Mouse (Mus musculus) hindbrain, embryonic 13.5 days (tissue): ENCODE data around the gene Chpt1. TPM values are rescaled to one million over a fixed set of nuclear protein-coding genes. Genes with fewer than 3 reads are reported as not detected.

Source experiments
- ATAC-seq: fragments of 200-750 bp; cut with Nextera tagmentation; 2 replicates; pipeline ENCODE4 v1.8.0; 2017; ENCODE audit warnings: moderate TSS enrichment; ENCODE audit not compliant: low FRiP score
- H3K27ac ChIP-seq: fragments of 300-500 bp; sonication (generic); 2 replicates; pipeline ENCODE4 v1.5.1; 2015; ENCODE audit warnings: inconsistent platforms, mild to moderate bottlenecking, moderate library complexity
- H3K27me3 ChIP-seq: fragments of 300-500 bp; sonication (generic); 2 replicates; pipeline ENCODE4 v1.6.1; 2015; ENCODE audit warnings: mild to moderate bottlenecking, inconsistent platforms
- H3K36me3 ChIP-seq: fragments of 300-500 bp; sonication (generic); 2 replicates; pipeline ENCODE4 v1.6.1; 2015; ENCODE audit warnings: mild to moderate bottlenecking, inconsistent platforms
- H3K4me1 ChIP-seq: fragments of 300-500 bp; sonication (generic); replicated peaks from 2 replicates; pipeline ENCODE4 v1.6.1; 2015; ENCODE audit warnings: inconsistent platforms
- H3K4me2 ChIP-seq: fragments of 300-500 bp; sonication (generic); 2 replicates; pipeline ENCODE4 v1.6.1; 2015; ENCODE audit warnings: inconsistent platforms, mild to moderate bottlenecking, moderate library complexity
- H3K4me3 ChIP-seq: fragments of 300-500 bp; sonication (generic); 2 replicates; pipeline ENCODE4 v1.5.1; 2015; ENCODE audit warnings: mild to moderate bottlenecking, inconsistent platforms
- H3K9ac ChIP-seq: fragments of 300-500 bp; sonication (generic); 2 replicates; pipeline ENCODE4 v1.6.1; 2015; ENCODE audit warnings: mild to moderate bottlenecking, inconsistent platforms
- H3K9me3 ChIP-seq: fragments of 300-500 bp; sonication (generic); 2 replicates; pipeline ENCODE4 v1.6.1; 2016; ENCODE audit warnings: inconsistent platforms
- WGBS: fragments of 180-500 bp; shearing (Covaris S2); methylation state at CpG from one replicate; pipeline ENCODE4 v1.1.7; 2015; 5-methylcytosine and 5-hydroxymethylcytosine counted together
- polyA plus RNA-seq: library from polyadenylated mRNA; unstranded; fragments of >200 nt; fragmentation: Nextera tagmentation; extraction: Ambion mirVana; gene quantifications from 2 replicates; pipeline ENCODE4 v1.2.1, GENCODE M21; 2015

Gene Chpt1
- polyA plus RNA-seq, 1 experiment from 2014 or later, result 9.7 TPM

- 76% methylated on average over 11 of the region's 11 CpGs for WGBS
- no peak overlapping the region for H3K27ac ChIP-seq
- H3K27me3 ChIP-seq, result no peaks in the 10 kb centered on the region
- no peak overlapping the region for H3K4me3 ChIP-seq
- no peak overlapping the region for H3K9ac ChIP-seq
- no peak for ATAC-seq
- H3K36me3 ChIP-seq, result peaks cover 69% of the 10 kb centered on the region
- no peak overlapping the region for H3K4me2 ChIP-seq
- no peaks in the 10 kb centered on the region for H3K4me1 ChIP-seq
- H3K9me3 ChIP-seq, result no peaks in the 10 kb centered on the region
Measured at GRCm38 (mm10) chr10:88420141-88420541, 83.7 kb downstream of the Chpt1 start.

DNA sequence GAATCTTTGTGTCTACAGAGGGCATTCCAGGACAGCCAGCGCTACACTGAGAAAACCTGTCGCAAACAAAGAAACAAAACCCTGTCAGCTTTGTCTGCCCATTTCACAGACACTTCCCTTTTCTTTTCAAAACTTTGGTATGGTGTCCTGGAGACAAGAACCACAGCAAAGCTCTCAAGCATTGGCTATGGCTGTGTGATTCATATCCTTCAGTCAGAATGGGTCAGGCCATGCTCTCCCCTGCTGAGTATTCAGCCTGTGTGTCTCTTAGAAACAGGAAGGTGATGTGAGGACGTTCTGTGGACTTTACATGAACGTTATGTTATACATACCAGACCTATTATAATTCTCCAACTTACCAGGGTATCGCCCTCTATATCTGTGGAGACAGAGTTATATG, 86.2 kb downstream of the Chpt1 start:
- Histone ChIP-seq H3K36me3 (peaks cover 65% of the 10 kb centered on the region), H3K4me2 (no peak overlapping the region), H3K9me3 (no peaks in the 10 kb centered on the region), H3K4me3 (no peak overlapping the region), H3K27me3 (no peaks in the 10 kb centered on the region), H3K4me1 (0 out of 2 replicates have a peak, but pooled peaks cover under 1% of the 10 kb centered on the region), H3K9ac (no peak overlapping the region), H3K27ac (no peak overlapping the region)
- ATAC-seq, result no peak
- 83% methylated on average over 5 of the region's 5 CpGs for WGBS

- Histone ChIP-seq H3K9me3 (no peaks in the 10 kb centered on the region), H3K4me3 (no peak overlapping the region), H3K9ac (no peak overlapping the region), H3K27me3 (no peaks in the 10 kb centered on the region), H3K36me3 (peaks cover 21% of the 10 kb centered on the region), H3K4me1 (0 out of 2 replicates have a peak, but pooled peaks cover 6% of the 10 kb centered on the region), H3K27ac (no peak overlapping the region), H3K4me2 (no peak overlapping the region)
- 68% methylated on average over 17 of the region's 17 CpGs for WGBS
- no peak; the same call in 1 of the 2 replicates for ATAC-seq
Measured at GRCm38 (mm10) chr10:88412290-88412995, 91.4 kb downstream of the Chpt1 start.

- ATAC-seq, result no peak
Measured at GRCm38 (mm10) chr10:88409751-88410150, 94.1 kb downstream of the Chpt1 start.

DNA sequence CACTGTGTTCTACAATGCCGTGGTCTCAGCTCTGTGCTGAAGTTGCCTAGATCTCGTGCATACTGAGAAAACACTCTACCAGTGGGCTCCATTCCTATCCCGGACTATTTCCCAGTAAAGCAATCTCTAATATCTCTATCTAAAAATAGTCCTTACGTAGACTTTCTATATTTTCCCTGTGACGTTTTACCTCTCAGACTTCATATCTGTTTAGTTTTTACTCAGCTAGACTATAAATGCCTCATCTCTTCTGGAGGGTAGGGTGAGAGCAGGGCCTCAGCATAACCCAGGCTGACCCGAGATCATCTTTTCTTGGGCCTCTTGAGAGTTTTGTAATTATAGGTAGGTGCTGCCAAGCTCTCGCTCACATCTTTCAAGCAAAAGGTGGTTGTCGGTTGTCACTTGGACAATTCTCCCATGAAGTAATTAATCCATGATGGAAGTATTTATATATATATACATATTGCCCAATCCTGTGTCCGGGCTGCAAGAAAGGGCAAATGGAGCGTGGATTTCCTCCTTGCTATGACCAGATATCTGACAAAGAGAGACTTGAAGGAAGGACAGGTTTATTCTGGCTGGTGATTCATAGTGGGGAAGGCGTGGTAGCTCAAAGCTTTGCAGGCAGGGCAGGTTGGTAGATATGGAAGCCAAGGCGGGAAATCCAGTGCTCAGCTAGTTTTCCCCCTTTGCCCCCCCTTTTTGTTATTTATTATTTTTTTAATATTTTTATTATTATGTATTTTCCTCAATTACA, 95.8 kb downstream of the Chpt1 start:
- H3K27me3 ChIP-seq, result no peaks in the 10 kb centered on the region
- H3K27ac ChIP-seq, result no peak overlapping the region
- H3K36me3 ChIP-seq, result no peaks in the 10 kb centered on the region; the same call in 1 of the 2 replicates
- no peak overlapping the region for H3K4me3 ChIP-seq
- WGBS, result 95% methylated on average over 12 of the region's 12 CpGs
- H3K4me1 ChIP-seq, result 0 out of 2 replicates have a peak, but pooled peaks cover 6% of the 10 kb centered on the region
- ATAC-seq, result no peak
- H3K9ac ChIP-seq, result no peak overlapping the region
- no peaks in the 10 kb centered on the region for H3K9me3 ChIP-seq
- no peak overlapping the region for H3K4me2 ChIP-seq

More at GRCm38 (mm10) chr10:88409751-88410150, 94.1 kb downstream of the Chpt1 start:
- WGBS, result 76% methylated on average over 2 of the region's 2 CpGs
- Histone ChIP-seq H3K36me3 (peaks cover under 1% of the 10 kb centered on the region), H3K4me1 (0 out of 2 replicates have a peak, but pooled peaks cover 6% of the 10 kb centered on the region), H3K9ac (no peak overlapping the region), H3K4me3 (no peak overlapping the region), H3K27ac (no peak overlapping the region), H3K9me3 (no peaks in the 10 kb centered on the region), H3K4me2 (no peak overlapping the region), H3K27me3 (no peaks in the 10 kb centered on the region)

DNA sequence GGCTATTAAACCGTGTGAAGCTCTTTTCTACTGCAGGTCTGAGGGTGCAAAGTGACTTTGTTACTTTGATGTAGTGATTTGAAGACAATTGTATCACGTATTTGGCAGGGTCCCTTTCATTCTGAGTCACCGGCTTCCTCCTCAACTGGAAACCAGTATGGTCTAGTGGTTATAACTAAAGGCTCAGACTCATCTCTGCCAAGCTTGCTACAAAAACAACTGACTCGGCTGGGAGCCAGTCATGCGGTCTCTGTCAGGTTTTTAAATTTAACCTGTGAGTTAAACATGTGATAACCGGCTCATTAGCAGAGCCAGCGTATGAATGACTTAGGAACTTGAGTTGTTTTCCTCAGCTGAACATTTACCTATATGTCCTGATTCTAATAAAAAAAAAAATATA, 98.1 kb downstream of the Chpt1 start:
- ATAC-seq, result no peak
- no peak overlapping the region for H3K4me3 ChIP-seq
- H3K27ac ChIP-seq, result no peak overlapping the region
- peaks cover 7% of the 10 kb centered on the region; the same call in 1 of the 2 replicates for H3K36me3 ChIP-seq
- no peak overlapping the region for H3K9ac ChIP-seq
- no peaks in the 10 kb centered on the region for H3K27me3 ChIP-seq
- H3K4me2 ChIP-seq, result no peak overlapping the region
- WGBS, result 71% methylated on average over 7 of the region's 7 CpGs
- H3K9me3 ChIP-seq, result no peaks in the 10 kb centered on the region
- no peaks in the 10 kb centered on the region for H3K4me1 ChIP-seq

DNA sequence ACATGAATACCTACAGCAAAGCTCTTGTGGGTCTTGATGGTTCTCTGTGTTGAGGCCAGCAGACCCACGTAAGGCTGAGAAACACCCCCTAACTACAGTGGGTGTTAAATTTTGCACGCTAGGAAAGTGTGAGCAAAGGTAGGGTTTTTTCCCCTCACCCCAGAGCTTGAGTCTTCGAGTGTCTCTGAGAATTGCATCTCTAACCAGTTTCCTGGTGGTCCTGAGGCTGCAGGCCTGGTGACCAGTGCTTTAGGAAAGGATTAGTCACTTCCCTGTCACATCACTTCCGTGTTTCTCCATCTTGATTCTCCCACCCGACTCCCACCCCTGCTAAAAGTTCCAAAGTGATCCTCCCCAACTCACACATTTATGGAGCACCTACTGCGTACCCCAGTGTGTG, 99.7 kb downstream of the Chpt1 start:
- no peaks in the 10 kb centered on the region for H3K4me1 ChIP-seq
- H3K27ac ChIP-seq, result no peak overlapping the region
- no peak overlapping the region for H3K4me3 ChIP-seq
- no peak overlapping the region for H3K9ac ChIP-seq
- no peak overlapping the region for H3K4me2 ChIP-seq
- peaks cover 7% of the 10 kb centered on the region; the same call in 1 of the 2 replicates for H3K36me3 ChIP-seq
- H3K27me3 ChIP-seq, result no peaks in the 10 kb centered on the region
- no peak for ATAC-seq
- 88% methylated on average over 6 of the region's 6 CpGs for WGBS
- no peaks in the 10 kb centered on the region for H3K9me3 ChIP-seq

DNA sequence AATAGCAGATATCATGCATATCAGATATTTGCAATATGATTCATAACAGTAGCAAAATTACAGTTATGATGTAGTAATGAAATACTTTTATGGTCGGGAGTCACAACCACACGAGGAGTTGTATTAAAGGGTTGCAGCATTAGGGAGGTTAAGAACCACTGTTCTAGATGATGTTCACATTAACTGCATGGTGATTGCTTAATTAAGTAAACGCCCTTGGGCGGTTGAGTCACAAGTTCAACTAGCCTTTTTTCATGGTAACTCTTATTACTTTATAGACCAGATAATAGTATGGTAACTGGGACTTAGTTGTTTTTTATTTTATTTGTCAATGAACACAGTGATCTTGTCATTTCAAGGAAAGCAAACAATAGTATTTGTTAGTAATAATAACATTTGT, 100.9 kb downstream of the Chpt1 start:
- no peak overlapping the region for H3K9ac ChIP-seq
- no peak overlapping the region for H3K4me2 ChIP-seq
- no peak for ATAC-seq
- 94% methylated on average over 4 of the region's 4 CpGs for WGBS
- no peak overlapping the region for H3K27ac ChIP-seq
- no peaks in the 10 kb centered on the region for H3K9me3 ChIP-seq
- peaks cover 7% of the 10 kb centered on the region; the same call in 1 of the 2 replicates for H3K36me3 ChIP-seq
- H3K27me3 ChIP-seq, result no peaks in the 10 kb centered on the region
- H3K4me1 ChIP-seq, result no peaks in the 10 kb centered on the region
- no peak overlapping the region for H3K4me3 ChIP-seq

Other genes with a start within 250 kb of the Chpt1 start
- gene Dram1, start 125.0 kb downstream of the Chpt1 start, polyA plus RNA-seq, result 0.41 and 0.55 TPM in 2 replicates
- 13.8 and 15.9 TPM in 2 replicates for gene Gnptab, start 124.9 kb downstream of the Chpt1 start, polyA plus RNA-seq
- 0.14 and 0.43 TPM in 2 replicates for gene Sycp3, start 44.5 kb downstream of the Chpt1 start, polyA plus RNA-seq
- gene Mybpc1, start 101.1 kb upstream of the Chpt1 start, polyA plus RNA-seq, result 5.3 and 6.2 TPM in 2 replicates
- 0.09 TPM in 1 of 2 replicates, not detected in the other for gene Spic, start 180.9 kb upstream of the Chpt1 start, polyA plus RNA-seq
- gene Arl1, start 226.8 kb upstream of the Chpt1 start, polyA plus RNA-seq, result 146 and 147 TPM in 2 replicates